Mouse (Mus musculus) neural tube, embryonic 13.5 days (tissue): ENCODE results near the gene Plekho2. TPM values are rescaled to one million over a fixed set of nuclear protein-coding genes. Genes with fewer than 3 reads are reported as not detected.

Experiments
- ATAC-seq: fragments of 200-750 bp; cut with Nextera tagmentation; 2 replicates; pipeline ENCODE4 v1.8.0; 2017; ENCODE audit warnings: low read depth, mild to moderate bottlenecking, moderate TSS enrichment, moderate library complexity
- H3K27ac ChIP-seq: fragments of 300-500 bp; sonication (generic); replicated peaks from 2 replicates; pipeline ENCODE4 v1.5.1; 2015; ENCODE audit warnings: moderate library complexity, mild to moderate bottlenecking, inconsistent platforms
- H3K27me3 ChIP-seq: fragments of 300-500 bp; sonication (generic); 2 replicates; pipeline ENCODE4 v1.6.1; 2015; ENCODE audit warnings: mild to moderate bottlenecking, inconsistent platforms
- H3K36me3 ChIP-seq: fragments of 300-500 bp; sonication (generic); 2 replicates; pipeline ENCODE4 v1.6.1; 2015; ENCODE audit warnings: mild to moderate bottlenecking, inconsistent platforms
- H3K4me1 ChIP-seq: fragments of 300-500 bp; sonication (generic); replicated peaks from 2 replicates; pipeline ENCODE4 v1.6.1; 2015; ENCODE audit warnings: inconsistent platforms
- H3K4me2 ChIP-seq: fragments of 300-500 bp; sonication (generic); 2 replicates; pipeline ENCODE4 v1.6.1; 2015; ENCODE audit warnings: inconsistent platforms, mild to moderate bottlenecking, moderate library complexity
- H3K4me3 ChIP-seq: fragments of 300-500 bp; sonication (generic); 2 replicates; pipeline ENCODE4 v1.5.1; 2015; ENCODE audit warnings: mild to moderate bottlenecking, inconsistent platforms
- H3K9ac ChIP-seq: fragments of 300-500 bp; sonication (generic); 2 replicates; pipeline ENCODE4 v1.6.1; 2015; ENCODE audit warnings: moderate library complexity, mild to moderate bottlenecking, inconsistent platforms
- H3K9me3 ChIP-seq: fragments of 300-500 bp; sonication (generic); 2 replicates; pipeline ENCODE4 v1.6.1; 2016; ENCODE audit warnings: inconsistent platforms
- WGBS: fragments of 180-500 bp; shearing (Covaris S2); methylation state at CpG from one replicate; pipeline ENCODE4 v1.1.7; 2015; 5-methylcytosine and 5-hydroxymethylcytosine counted together
- polyA plus RNA-seq: library from polyadenylated mRNA; unstranded; fragments of >200 nt; fragmentation: Nextera tagmentation; extraction: Ambion mirVana; gene quantifications from 2 replicates; pipeline ENCODE4 v1.2.1, GENCODE M21; 2015

Plekho2 gene
- polyA plus RNA-seq, 1 experiment from 2014 or later = 9.5 TPM

- H3K27me3 ChIP-seq = no peaks in the 10 kb centered on the region
- peaks cover 45% of the 10 kb centered on the region for H3K36me3 ChIP-seq
- peaks cover 20% of the 10 kb centered on the region for H3K4me1 ChIP-seq
- peak overlapping the region; percentile 43 for H3K27ac ChIP-seq
- peak overlapping the region; percentile 9; the same call in 1 of the 2 replicates for H3K9ac ChIP-seq
- H3K4me3 ChIP-seq = no peak overlapping the region
- no peaks in the 10 kb centered on the region for H3K9me3 ChIP-seq
- no peak overlapping the region for H3K4me2 ChIP-seq
- 33% methylated on average over 4 of the region's 4 CpGs for WGBS
- ATAC-seq = no peak
Measured at GRCm38 (mm10) chr9:65562081-65562506, 17.7 kb downstream of the Plekho2 start.

- no peak overlapping the region for H3K27ac ChIP-seq
- no peak overlapping the region for H3K4me2 ChIP-seq
- H3K36me3 ChIP-seq = peaks cover 48% of the 10 kb centered on the region
- WGBS = 82% methylated on average over 4 of the region's 4 CpGs
- H3K9me3 ChIP-seq = no peaks in the 10 kb centered on the region
- H3K9ac ChIP-seq = 0 out of 2 replicates have a peak overlapping the region, but pooled peaks have one; percentile 12
- H3K4me1 ChIP-seq = peaks cover 20% of the 10 kb centered on the region
- no peak for ATAC-seq
- no peak overlapping the region for H3K4me3 ChIP-seq
- no peaks in the 10 kb centered on the region for H3K27me3 ChIP-seq
Measured at GRCm38 (mm10) chr9:65561016-65561415, 18.8 kb downstream of the Plekho2 start.

DNA sequence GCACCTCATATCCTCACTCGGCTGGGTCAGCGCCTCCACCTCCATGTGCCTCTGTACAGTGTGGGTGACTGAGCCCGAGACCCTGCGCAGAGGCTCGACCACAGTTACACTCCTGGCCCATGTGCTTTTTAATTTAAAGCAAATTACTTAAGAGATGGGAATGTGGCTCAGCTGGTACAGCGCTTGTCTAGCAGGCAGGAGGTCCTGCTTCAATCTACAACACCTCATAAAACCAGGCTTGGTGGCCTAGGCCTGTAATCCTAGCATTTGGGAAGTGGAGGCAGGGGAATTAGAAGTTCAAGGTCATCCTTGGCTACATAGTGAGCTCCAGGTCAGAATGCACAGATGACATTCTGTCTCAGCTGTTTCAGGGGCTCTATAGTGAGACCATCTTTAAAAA lies 21.0 kb downstream of the Plekho2 start:
- no peak overlapping the region for H3K27ac ChIP-seq
- H3K4me1 ChIP-seq = peaks cover 36% of the 10 kb centered on the region
- no peaks in the 10 kb centered on the region for H3K27me3 ChIP-seq
- 89% methylated on average over 6 of the region's 6 CpGs for WGBS
- ATAC-seq = no peak
- H3K4me2 ChIP-seq = no peak overlapping the region
- no peak overlapping the region for H3K9ac ChIP-seq
- H3K4me3 ChIP-seq = no peak overlapping the region
- peaks cover 49% of the 10 kb centered on the region for H3K36me3 ChIP-seq
- no peaks in the 10 kb centered on the region for H3K9me3 ChIP-seq

DNA sequence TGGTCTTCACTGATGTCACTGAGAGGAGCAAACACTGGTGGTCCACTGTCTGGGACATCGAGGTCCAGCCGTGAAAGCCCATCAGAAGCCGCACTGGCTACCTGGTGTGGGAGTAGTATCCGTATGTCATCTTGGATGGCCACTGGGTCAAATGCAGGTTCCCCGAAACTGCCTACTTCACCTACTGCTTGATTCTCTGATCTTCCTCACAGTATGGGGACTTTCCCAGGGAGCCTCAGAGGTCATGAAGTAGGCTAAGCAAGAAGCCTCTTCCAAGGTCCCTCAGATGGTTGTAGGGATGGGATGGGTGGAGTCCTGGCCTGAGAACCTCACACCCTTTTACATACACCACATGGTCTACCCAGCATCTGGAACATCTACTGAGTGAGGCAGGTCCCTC lies 22.9 kb downstream of the Plekho2 start:
- H3K9me3 ChIP-seq = no peaks in the 10 kb centered on the region
- WGBS = 92% methylated on average over 5 of the region's 5 CpGs
- H3K9ac ChIP-seq = no peak overlapping the region
- H3K4me3 ChIP-seq = no peak overlapping the region
- H3K27ac ChIP-seq = no peak overlapping the region
- no peak for ATAC-seq
- H3K4me2 ChIP-seq = no peak overlapping the region
- no peaks in the 10 kb centered on the region for H3K27me3 ChIP-seq
- peaks cover 28% of the 10 kb centered on the region for H3K4me1 ChIP-seq
- peaks cover 36% of the 10 kb centered on the region for H3K36me3 ChIP-seq

DNA sequence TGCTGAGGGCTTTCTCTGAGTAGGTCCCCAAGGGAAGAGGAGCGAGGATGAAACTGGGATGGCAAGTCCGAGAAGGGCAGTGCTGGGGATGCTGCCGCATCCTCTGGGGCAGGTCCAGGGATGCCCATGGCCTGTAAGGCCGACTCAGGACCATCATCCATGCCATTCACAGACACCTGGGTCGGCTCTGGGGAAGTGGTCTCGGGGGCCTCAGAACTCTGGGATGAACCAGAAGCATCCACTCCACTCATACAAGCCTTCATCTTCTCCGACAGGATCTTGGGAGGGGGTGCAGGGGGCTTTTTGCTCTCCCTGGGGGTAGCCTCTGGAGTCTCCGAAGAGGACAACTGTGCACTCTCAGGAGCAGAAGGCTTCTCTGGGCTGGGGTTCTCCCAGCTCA lies 23.5 kb downstream of the Plekho2 start:
- Histone ChIP-seq H3K4me3 (no peak overlapping the region), H3K36me3 (peaks cover 36% of the 10 kb centered on the region), H3K9ac (no peak overlapping the region), H3K9me3 (no peaks in the 10 kb centered on the region), H3K27me3 (no peaks in the 10 kb centered on the region), H3K27ac (no peak overlapping the region), H3K4me2 (no peak overlapping the region), H3K4me1 (peaks cover 25% of the 10 kb centered on the region)
- no peak for ATAC-seq
- WGBS = 90% methylated on average over 8 of the region's 8 CpGs

DNA sequence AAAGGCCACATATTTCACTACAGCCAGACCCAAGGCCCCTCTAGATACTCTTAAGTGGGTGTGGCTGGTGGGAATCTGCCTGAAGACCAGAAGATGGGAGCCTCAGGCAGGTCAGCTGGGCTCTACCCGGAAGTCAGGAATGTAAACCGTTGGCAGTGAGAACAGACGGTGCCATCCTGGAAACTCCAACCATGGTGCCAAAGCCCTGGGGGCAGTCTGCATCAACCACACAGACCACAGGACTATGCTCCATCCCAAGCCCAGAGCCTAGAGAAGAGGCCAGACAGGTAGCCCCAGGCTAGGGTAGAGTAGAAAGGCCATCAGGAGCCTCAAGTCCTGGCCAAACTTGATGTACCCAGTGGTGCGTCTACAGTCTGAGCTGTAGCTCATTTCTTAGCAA lies 24.2 kb downstream of the Plekho2 start:
- Histone ChIP-seq H3K36me3 (peaks cover 36% of the 10 kb centered on the region), H3K4me1 (peaks cover 27% of the 10 kb centered on the region), H3K27ac (0 out of 2 replicates have a peak overlapping the region, but pooled peaks have one; percentile 28), H3K4me2 (no peak overlapping the region), H3K9me3 (no peaks in the 10 kb centered on the region), H3K9ac (no peak overlapping the region), H3K27me3 (no peaks in the 10 kb centered on the region), H3K4me3 (no peak overlapping the region)
- 84% methylated on average over 4 of the region's 4 CpGs for WGBS
- ATAC-seq = no peak

- H3K36me3 ChIP-seq = peaks cover 36% of the 10 kb centered on the region
- no peaks in the 10 kb centered on the region for H3K9me3 ChIP-seq
- no peaks in the 10 kb centered on the region for H3K27me3 ChIP-seq
- H3K9ac ChIP-seq = no peak overlapping the region; the same call in 1 of the 2 replicates
- H3K4me2 ChIP-seq = no peak overlapping the region
- no peak overlapping the region for H3K4me3 ChIP-seq
- H3K27ac ChIP-seq = peak overlapping the region; percentile 28; the same call in 1 of the 2 replicates
- no peak for ATAC-seq
- H3K4me1 ChIP-seq = peaks cover 33% of the 10 kb centered on the region
- WGBS = 20% methylated on average over 5 of the region's 5 CpGs
Measured at GRCm38 (mm10) chr9:65555001-65555405, 24.8 kb downstream of the Plekho2 start.

DNA sequence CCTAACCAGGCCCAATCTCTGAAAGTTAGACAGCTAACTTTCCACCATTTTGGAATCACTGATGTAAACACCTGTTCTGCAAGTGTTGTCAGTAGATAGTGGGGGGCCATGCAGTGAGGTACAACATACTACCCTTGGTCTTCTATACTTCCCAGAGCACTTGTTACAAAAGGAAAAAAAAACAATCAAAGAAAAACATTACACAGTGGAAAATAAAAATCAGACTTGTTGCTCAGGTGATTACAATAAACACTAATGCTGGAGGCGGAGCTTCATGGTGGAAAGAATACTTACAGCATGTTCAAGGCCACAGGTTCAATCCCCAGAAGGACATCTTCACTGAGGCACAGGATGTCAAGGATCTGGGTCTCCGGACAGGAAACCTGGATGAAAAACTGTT lies 27.1 kb downstream of the Plekho2 start:
- Histone ChIP-seq H3K4me1 (peaks cover 54% of the 10 kb centered on the region), H3K36me3 (peaks cover 21% of the 10 kb centered on the region), H3K4me3 (no peak overlapping the region), H3K9ac (no peak overlapping the region), H3K9me3 (no peaks in the 10 kb centered on the region), H3K27ac (no peak overlapping the region), H3K27me3 (no peaks in the 10 kb centered on the region), H3K4me2 (no peak overlapping the region)
- WGBS = 94% methylated on average over 2 of the region's 2 CpGs
- ATAC-seq = no peak

GRCm38 (mm10) chr9:65552141-65552540 lies 27.7 kb downstream of the Plekho2 start:
- 88% methylated on average over 5 of the region's 5 CpGs for WGBS
- peaks cover 56% of the 10 kb centered on the region for H3K4me1 ChIP-seq

DNA sequence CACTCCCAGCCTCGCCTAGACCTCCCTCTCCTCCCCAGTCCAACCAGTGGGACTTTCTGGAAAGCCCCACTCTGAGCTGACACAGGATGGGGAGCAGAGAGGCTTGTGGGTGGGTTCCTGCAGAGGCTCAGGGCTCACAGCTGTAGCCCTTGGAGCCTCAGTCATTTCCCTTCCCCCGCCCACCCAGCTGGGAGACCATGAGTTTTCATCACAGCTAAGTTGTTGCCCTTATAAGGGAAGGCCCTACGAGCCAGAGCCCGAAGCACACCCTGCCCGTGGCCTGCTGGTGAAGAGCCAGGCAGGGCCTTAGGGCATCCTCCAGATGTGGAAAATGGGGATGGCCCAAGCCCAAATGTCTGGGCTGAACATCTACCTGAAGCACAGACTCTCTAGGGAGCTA lies 28.8 kb downstream of the Plekho2 start:
- H3K9me3 ChIP-seq = no peaks in the 10 kb centered on the region
- H3K4me1 ChIP-seq = peaks cover 60% of the 10 kb centered on the region
- H3K36me3 ChIP-seq = peaks cover 4% of the 10 kb centered on the region; the same call in 1 of the 2 replicates
- H3K27me3 ChIP-seq = no peaks in the 10 kb centered on the region
- 28% methylated on average over 5 of the region's 5 CpGs for WGBS
- H3K4me3 ChIP-seq = no peak overlapping the region
- peak; percentile 41; the same call in 1 of the 2 replicates for ATAC-seq
- peak overlapping the region; percentile 1; the same call in 1 of the 2 replicates for H3K9ac ChIP-seq
- H3K4me2 ChIP-seq = no peak overlapping the region
- H3K27ac ChIP-seq = peak overlapping the region; percentile 59

More at GRCm38 (mm10) chr9:65552141-65552540, 27.7 kb downstream of the Plekho2 start:
- Histone ChIP-seq H3K4me3 (no peak overlapping the region), H3K27me3 (no peaks in the 10 kb centered on the region), H3K27ac (no peak overlapping the region), H3K36me3 (peaks cover 15% of the 10 kb centered on the region), H3K9me3 (no peaks in the 10 kb centered on the region), H3K9ac (no peak overlapping the region), H3K4me2 (no peak overlapping the region)
- ATAC-seq = no peak

DNA sequence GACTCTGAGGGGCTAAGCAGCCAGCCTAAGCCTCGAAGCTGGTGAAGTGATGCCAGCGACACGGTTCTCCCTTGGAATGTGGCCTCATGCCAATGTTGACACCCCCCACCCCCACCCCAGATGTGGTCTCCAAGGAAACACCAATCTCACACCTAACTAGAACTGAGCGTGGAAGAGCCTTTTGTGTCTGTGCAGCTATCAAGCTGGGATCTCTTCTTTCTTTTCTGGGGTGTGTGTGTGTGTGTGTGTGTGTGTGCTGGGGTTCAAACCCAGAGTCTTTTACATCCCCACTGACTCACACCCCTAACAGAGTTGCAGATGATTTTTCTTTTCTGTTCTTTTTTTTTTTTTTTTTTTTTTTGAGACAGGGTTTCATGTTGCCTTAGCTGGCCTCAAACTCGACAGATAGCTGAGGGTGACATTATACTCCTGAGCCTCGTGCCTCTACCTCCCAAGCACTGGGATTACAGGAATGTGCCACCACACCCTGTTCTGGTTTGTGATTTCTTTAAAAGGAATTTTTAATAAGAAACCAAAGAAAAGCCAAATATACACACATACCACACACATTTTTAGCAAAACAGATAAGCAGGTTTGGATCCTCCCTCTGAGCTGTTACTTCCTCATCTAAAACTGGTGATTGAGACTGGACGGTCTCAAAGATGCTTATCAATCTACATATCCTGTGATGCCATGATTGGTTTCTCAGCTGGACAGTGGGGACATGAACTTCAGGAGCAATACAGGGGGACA lies 29.6 kb downstream of the Plekho2 start:
- H3K36me3 ChIP-seq = no peaks in the 10 kb centered on the region
- H3K9ac ChIP-seq = peak overlapping the region; percentile 1; the same call in 1 of the 2 replicates
- H3K4me2 ChIP-seq = no peak overlapping the region
- H3K27me3 ChIP-seq = no peaks in the 10 kb centered on the region
- peaks cover 61% of the 10 kb centered on the region for H3K4me1 ChIP-seq
- H3K9me3 ChIP-seq = no peaks in the 10 kb centered on the region
- 33% methylated on average over 7 of the region's 7 CpGs for WGBS
- H3K27ac ChIP-seq = peak overlapping the region; percentile 59
- H3K4me3 ChIP-seq = no peak overlapping the region
- ATAC-seq = 0 out of 2 replicates have a peak, but pooled peaks have one; percentile 32

- Histone ChIP-seq H3K27ac (no peak overlapping the region), H3K9me3 (no peaks in the 10 kb centered on the region), H3K36me3 (no peaks in the 10 kb centered on the region), H3K4me1 (peaks cover 54% of the 10 kb centered on the region), H3K4me3 (no peak overlapping the region), H3K9ac (no peak overlapping the region), H3K27me3 (no peaks in the 10 kb centered on the region), H3K4me2 (no peak overlapping the region)
- 88% methylated on average over 5 of the region's 5 CpGs for WGBS
- ATAC-seq = no peak
Measured at GRCm38 (mm10) chr9:65549643-65550042, 30.2 kb downstream of the Plekho2 start.
